Mouse (Mus musculus) mouse trophoblast stem cell (cell line): ENCODE data around the gene Tprg.

Source experiments
- in situ Hi-C, 2 experiments: fragments of 300-500 bp; cut with MseI, MboI; formaldehyde crosslinking; loops; 2 replicates in 1 of 2; 3 replicates in 1 of 2; pipeline ENCODE4 v1.15.1; 2025

Gene Tprg

GRCm38 (mm10) chr16:25325631-25326238 lies 39.1 kb downstream of the Tprg start:
- in situ Hi-C loops, result no loop called here

DNA sequence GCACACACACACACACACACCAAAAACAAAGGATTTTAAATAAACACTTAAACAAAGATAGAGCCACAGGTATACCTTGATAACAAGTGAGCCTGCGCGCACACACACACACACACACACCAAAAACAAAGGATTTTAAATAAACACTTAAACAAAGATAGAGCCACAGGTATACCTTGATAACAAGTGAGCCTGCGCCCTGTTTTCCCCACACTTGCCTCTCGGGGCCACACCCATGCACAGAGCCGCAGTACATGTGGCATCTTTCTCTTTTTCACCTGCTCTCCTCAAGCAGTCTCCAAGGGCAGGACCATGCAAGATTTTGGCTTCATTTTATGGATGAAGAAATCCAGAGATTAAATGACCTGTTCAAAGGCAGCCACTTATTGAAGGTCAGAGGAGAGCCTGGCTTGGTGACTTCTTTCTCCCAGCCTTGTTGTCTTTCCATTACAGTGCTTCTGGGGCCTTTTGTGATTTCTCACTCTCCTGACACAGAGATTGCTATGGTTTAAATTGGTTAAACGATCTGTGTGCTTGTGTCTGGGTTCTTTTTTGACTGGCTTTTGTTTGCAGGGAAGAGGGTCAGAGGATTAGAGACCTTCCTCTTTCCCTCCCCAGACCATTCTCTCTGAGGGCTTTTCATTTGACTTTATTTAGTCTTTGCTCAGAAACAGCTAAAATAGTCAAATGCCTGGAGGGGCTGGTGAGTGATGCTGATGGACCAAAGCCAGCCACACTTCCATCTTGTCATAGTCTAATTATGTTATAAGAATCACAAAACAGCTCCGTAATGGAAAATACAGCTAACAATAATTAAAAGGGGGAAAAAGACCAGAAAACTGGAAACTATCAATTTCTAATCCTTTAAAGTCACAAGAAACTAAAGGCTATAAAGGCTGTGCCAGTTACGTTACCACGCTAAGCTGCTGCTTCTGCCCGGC lies 46.9 kb downstream of the Tprg start:
- in situ Hi-C loops, result no loop called here

DNA sequence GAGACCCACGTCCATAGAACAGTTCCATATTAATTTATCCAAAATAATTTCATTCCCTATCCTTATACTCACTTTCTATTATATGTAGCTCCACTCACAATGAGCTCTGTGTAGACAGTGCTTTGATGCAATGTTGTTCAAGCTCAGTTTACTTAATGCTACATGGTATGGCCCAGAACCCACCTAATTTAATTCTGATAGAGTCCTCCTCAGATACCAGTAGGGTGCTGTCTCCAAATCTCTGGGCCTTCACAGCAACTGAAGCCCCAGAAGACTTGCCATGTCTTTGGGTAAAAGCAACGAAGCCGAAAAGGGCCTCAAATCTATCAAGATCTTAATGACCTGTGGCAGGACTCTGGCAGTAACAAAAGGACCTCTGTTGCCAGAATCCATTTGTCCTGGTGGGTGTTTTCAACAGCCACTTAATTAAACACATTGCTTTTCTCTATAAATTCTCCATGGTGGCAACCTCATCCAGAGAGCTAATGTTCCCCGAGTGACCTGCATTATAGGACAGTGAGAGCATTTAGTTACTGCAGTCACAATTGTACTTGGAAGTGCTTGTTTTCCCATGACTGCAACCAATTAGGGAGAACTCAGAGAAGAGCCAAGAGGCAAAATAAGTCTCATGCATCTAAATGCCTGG lies 48.6 kb downstream of the Tprg start:
- in situ Hi-C loops, result no loop called here

GRCm38 (mm10) chr16:25349626-25350025 lies 63.0 kb downstream of the Tprg start:
- in situ Hi-C loops, result no loop called here

- in situ Hi-C loops, result no loop called here
Observed at GRCm38 (mm10) chr16:25367834-25368233, 81.2 kb downstream of the Tprg start.

GRCm38 (mm10) chr16:25369984-25370412 lies 83.4 kb downstream of the Tprg start:
- in situ Hi-C loops, result loop anchor here (10.0 kb wide), 1 partner anchor 585 kb away; no protein-coding TSS in a partner anchor

DNA sequence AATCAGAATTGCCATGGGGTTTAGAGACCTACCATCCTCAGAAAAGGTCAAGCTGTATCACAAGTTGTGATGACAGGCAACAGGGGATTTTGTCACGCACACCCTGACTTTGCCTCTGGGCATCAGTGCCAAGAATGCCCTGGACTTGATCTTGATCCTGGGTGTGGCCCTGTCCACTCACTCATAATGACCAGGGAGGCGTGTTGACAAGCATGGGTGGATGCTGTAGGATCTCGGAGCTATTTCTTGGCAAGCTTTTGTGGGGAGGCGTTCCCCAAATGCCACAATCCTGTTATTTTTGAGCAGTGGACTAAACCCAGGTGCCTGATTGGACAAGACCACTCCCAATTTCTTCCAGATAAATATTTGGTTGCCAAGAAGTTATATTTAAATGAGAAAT lies 87.5 kb downstream of the Tprg start:
- in situ Hi-C loops, result loop anchor here (10.0 kb wide), 1 partner anchor 581 kb away; no protein-coding TSS in a partner anchor

DNA sequence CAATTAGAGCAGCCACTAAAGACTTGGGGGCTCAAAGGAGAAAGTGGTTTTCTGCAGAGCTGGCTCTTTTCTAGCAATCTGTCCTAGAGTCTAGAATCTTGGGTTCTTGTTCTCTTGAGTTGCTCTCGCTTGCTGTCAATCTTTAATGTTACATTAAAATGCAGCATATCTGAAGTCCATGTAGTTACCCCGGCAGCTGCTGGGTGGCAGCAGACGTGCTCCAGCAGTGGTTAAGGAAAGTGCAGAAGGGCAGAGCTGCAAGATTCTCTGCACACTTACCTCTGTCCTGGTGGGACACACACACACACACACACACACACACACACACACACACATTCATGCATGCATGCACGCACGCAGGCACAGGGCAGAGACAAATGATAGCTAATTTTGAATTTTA lies 88.2 kb downstream of the Tprg start:
- in situ Hi-C loops, result loop anchor here (10.0 kb wide), 1 partner anchor 580 kb away; no protein-coding TSS in a partner anchor

DNA sequence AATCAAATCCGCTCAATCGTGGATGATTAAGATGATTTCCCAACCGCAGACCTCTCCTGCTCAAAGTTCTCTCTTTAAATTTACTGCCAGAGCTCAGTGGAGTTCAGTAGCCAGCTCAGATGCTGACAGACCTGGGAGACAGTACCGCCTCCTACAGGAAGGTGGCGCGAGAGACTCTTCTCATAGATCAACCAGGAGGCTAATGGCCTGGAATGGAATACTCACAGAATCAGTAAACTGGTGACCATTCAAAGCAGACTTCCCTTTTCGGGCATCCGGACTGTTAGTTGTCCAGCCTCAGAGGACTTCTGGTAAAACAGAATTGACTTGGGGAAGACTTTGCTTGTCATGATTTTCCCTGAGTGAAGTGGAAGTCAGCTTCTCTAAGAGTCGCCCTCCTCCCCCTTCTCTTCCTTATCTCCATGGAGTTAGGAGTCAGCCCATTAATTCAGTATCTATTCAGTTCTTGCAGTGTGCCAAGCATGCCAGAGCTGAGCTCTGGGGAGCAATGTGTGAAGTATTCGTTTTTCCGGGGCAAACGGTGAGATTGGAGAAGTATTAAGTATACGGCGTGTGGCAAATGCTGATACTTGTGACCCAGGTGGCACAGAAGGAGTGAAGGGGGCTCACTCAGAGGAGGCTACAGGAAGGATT lies 90.2 kb downstream of the Tprg start:
- in situ Hi-C loops, result loop anchor here (10.0 kb wide), 1 partner anchor 578 kb away; no protein-coding TSS in a partner anchor

DNA sequence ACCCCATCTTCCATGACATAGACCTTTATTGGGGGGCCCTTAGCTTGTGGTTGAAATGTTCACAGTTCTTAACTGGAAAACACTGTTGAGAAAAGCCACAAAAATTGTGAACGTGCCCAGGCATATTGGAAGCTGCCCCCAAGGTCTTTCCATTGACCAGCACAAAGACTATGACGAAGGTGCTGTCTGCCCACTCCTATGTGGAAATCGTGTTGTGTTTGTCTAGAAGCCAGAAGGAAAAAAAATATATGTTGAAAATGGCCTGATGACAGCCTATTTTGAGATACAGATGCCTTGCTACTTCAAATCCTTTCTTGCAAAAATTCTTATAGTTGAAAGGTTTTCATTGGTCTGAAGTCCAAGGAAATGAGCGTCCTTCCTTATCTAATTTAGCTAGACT lies 91.1 kb downstream of the Tprg start:
- in situ Hi-C loops, result loop anchor here (10.0 kb wide), 1 partner anchor 577 kb away; no protein-coding TSS in a partner anchor

- in situ Hi-C loops, result no loop called here
Observed at GRCm38 (mm10) chr16:25385498-25386192, 99.0 kb downstream of the Tprg start.

GRCm38 (mm10) chr16:25394676-25395075 lies 108.1 kb downstream of the Tprg start:
- in situ Hi-C loops, result no loop called here

- in situ Hi-C loops, result no loop called here
Observed at GRCm38 (mm10) chr16:25404156-25404555, 117.5 kb downstream of the Tprg start.

GRCm38 (mm10) chr16:25407204-25407886 lies 120.7 kb downstream of the Tprg start:
- in situ Hi-C loops, result no loop called here

DNA sequence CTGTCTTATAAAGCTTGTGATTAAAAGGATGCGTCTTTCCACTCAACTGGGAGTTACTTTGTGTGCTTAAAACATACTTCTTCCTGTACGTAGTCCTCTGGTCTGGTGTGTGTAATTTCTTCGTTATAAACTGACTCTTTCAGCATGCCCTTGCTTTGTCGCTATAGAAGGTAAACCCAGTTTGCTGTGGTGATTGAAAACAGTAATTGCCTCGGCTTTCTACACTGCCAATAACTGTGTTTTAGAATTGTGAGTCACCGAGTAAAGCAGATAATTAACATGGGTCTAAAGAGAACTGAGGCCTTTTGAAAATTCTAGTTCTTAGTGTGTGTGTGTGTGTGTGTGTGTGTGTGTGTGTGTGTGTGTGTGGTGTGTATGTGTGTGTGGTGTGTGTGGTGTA lies 121.4 kb downstream of the Tprg start:
- in situ Hi-C loops, result no loop called here

DNA sequence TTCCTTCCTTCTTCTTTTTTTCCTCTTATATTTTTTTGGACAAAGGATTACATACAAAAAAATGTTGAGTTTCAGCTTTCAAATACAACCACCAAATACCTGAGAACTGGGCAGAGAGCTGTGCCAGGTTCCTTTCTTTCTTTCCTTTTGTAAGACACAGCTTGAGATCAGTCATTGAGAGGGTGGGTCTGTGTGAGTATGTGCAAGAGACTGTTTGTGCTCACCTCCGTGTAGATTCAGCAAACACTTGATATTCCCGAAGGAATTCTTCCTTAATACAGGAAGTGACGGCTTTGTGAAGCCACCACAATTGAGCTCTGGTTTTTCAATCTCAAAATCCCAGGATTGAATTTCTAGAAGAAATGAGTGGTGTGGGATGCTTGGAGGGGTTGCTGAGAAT lies 124.7 kb downstream of the Tprg start:
- in situ Hi-C loops, result no loop called here

GRCm38 (mm10) chr16:25413885-25414284 lies 127.3 kb downstream of the Tprg start:
- in situ Hi-C loops, result no loop called here

GRCm38 (mm10) chr16:25415186-25415585 lies 128.6 kb downstream of the Tprg start:
- in situ Hi-C loops, result no loop called here

- in situ Hi-C loops, result no loop called here
Observed at GRCm38 (mm10) chr16:25417875-25418630, 131.4 kb downstream of the Tprg start.

GRCm38 (mm10) chr16:25422997-25423396 lies 136.4 kb downstream of the Tprg start:
- in situ Hi-C loops, result no loop called here
